Mouse (Mus musculus) limb, embryonic 15.5 days (tissue): ENCODE measurements around the gene Fbxo34. TPM values are rescaled to one million over a fixed set of nuclear protein-coding genes. Genes with fewer than 3 reads are reported as not detected.

Source experiments
- ATAC-seq: fragments of 200-750 bp; cut with Nextera tagmentation; 2 replicates; pipeline ENCODE4 v1.8.0; 2017; ENCODE audit warnings: low read depth, moderate TSS enrichment; ENCODE audit not compliant: insufficient number of reproducible peaks, low FRiP score, low TSS enrichment
- H3K27ac ChIP-seq: fragments of 300-500 bp; sonication (generic); 2 replicates; pipeline ENCODE4 v1.5.1; 2015; ENCODE audit warnings: moderate library complexity, mild to moderate bottlenecking, inconsistent platforms
- H3K27me3 ChIP-seq: fragments of 300-500 bp; sonication (generic); 2 replicates; pipeline ENCODE4 v1.6.1; 2015; ENCODE audit warnings: inconsistent platforms
- H3K36me3 ChIP-seq: fragments of 300-500 bp; sonication (generic); 2 replicates; pipeline ENCODE4 v1.6.1; 2015; ENCODE audit warnings: inconsistent platforms
- H3K4me1 ChIP-seq: fragments of 300-500 bp; sonication (generic); 2 replicates; pipeline ENCODE4 v1.6.1; 2015; ENCODE audit warnings: inconsistent platforms
- H3K4me2 ChIP-seq: fragments of 300-500 bp; sonication (generic); 2 replicates; pipeline ENCODE4 v1.6.1; 2015; ENCODE audit warnings: mild to moderate bottlenecking, inconsistent platforms
- H3K4me3 ChIP-seq: fragments of 300-500 bp; sonication (generic); 2 replicates; pipeline ENCODE4 v1.5.1; 2015; ENCODE audit warnings: mild to moderate bottlenecking, inconsistent platforms
- H3K9ac ChIP-seq: fragments of 300-500 bp; sonication (generic); 2 replicates; pipeline ENCODE4 v1.6.1; 2015; ENCODE audit warnings: inconsistent platforms
- H3K9me3 ChIP-seq: fragments of 300-500 bp; sonication (generic); 2 replicates; pipeline ENCODE4 v1.6.1; 2016; ENCODE audit warnings: inconsistent platforms
- WGBS: fragments of 180-500 bp; shearing (Covaris S2); methylation state at CpG from one replicate; pipeline ENCODE4 v1.1.7; 2015; 5-methylcytosine and 5-hydroxymethylcytosine counted together
- polyA plus RNA-seq: library from polyadenylated mRNA; unstranded; fragments of >200 nt; fragmentation: Nextera tagmentation; extraction: Ambion mirVana; gene quantifications from 2 replicates; pipeline ENCODE4 v1.2.1, GENCODE M21; 2015

Fbxo34 gene
- polyA plus RNA-seq, 1 experiment from 2014 or later, result 24.2 TPM

GRCm38 (mm10) chr14:47498632-47499031 is 48.4 kb downstream of the Fbxo34 start:
- H3K27me3 ChIP-seq, result no peaks in the 10 kb centered on the region
- H3K4me3 ChIP-seq, result no peak overlapping the region
- no peak overlapping the region for H3K4me2 ChIP-seq
- H3K4me1 ChIP-seq, result no peaks in the 10 kb centered on the region
- ATAC-seq, result no peak
- no peak overlapping the region for H3K27ac ChIP-seq
- no peak overlapping the region for H3K9ac ChIP-seq
- 71% methylated on average over 5 of the region's 5 CpGs for WGBS
- H3K9me3 ChIP-seq, result no peaks in the 10 kb centered on the region
- H3K36me3 ChIP-seq, result 0 out of 2 replicates have a peak, but pooled peaks cover 5% of the 10 kb centered on the region

DNA sequence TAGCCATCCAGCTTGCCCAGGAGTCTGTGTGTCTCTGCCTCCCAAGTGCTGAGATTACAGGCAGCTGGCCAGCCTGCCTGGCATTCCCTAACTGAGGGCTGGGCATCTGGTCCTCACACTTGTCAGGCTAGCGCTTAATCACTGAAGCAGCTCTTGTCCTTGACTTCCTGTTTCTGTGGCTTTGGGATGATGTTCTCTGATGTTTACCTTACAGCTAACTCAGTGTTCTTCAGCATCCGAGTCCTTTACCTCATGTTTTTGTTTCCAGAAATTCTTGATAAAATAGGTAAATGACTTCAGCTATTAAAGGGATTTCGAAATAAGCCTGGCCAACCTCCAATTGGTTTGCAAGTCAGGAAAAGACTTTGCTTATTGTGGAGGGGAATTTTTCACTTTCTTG is 53.8 kb downstream of the Fbxo34 start:
- H3K4me3 ChIP-seq, result no peak overlapping the region
- no peak overlapping the region for H3K27ac ChIP-seq
- ATAC-seq, result no peak
- H3K4me2 ChIP-seq, result no peak overlapping the region
- H3K27me3 ChIP-seq, result no peaks in the 10 kb centered on the region
- H3K9ac ChIP-seq, result no peak overlapping the region
- H3K4me1 ChIP-seq, result no peaks in the 10 kb centered on the region
- H3K36me3 ChIP-seq, result peaks cover 17% of the 10 kb centered on the region
- WGBS, result 90% methylated on average over 3 of the region's 3 CpGs
- H3K9me3 ChIP-seq, result no peaks in the 10 kb centered on the region

DNA sequence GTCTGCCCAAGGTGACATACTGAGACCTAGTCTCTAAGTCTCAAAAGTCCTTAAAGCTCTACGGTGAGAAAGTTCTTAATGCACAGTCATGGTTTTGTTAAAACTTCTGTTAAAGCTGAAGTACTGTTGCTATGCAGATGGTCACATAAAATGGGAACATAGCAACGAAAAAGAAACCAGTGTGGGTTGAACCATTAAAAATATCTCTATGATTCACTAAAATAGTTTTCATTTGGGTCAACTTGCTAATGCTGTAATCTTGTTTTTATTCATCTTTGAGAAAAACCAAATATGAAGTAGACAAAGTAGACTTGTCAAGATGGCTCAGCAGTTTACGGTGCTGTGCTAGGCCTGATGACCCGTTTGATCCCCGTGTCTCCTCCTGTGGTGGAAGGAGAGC is 56.5 kb downstream of the Fbxo34 start:
- 83% methylated on average over 5 of the region's 5 CpGs for WGBS
- H3K4me2 ChIP-seq, result no peak overlapping the region
- no peak overlapping the region for H3K4me3 ChIP-seq
- peaks cover 3% of the 10 kb centered on the region; the same call in 1 of the 2 replicates for H3K4me1 ChIP-seq
- no peak overlapping the region for H3K27ac ChIP-seq
- no peaks in the 10 kb centered on the region for H3K9me3 ChIP-seq
- H3K36me3 ChIP-seq, result peaks cover 15% of the 10 kb centered on the region
- no peaks in the 10 kb centered on the region for H3K27me3 ChIP-seq
- no peak for ATAC-seq
- no peak overlapping the region for H3K9ac ChIP-seq

GRCm38 (mm10) chr14:47508035-47508434 is 57.8 kb downstream of the Fbxo34 start:
- Histone ChIP-seq H3K4me3 (no peak overlapping the region), H3K4me2 (no peak overlapping the region), H3K27me3 (no peaks in the 10 kb centered on the region), H3K36me3 (peaks cover 13% of the 10 kb centered on the region), H3K4me1 (peaks cover 3% of the 10 kb centered on the region; the same call in 1 of the 2 replicates), H3K9me3 (no peaks in the 10 kb centered on the region), H3K9ac (no peak overlapping the region), H3K27ac (no peak overlapping the region)
- no peak for ATAC-seq

DNA sequence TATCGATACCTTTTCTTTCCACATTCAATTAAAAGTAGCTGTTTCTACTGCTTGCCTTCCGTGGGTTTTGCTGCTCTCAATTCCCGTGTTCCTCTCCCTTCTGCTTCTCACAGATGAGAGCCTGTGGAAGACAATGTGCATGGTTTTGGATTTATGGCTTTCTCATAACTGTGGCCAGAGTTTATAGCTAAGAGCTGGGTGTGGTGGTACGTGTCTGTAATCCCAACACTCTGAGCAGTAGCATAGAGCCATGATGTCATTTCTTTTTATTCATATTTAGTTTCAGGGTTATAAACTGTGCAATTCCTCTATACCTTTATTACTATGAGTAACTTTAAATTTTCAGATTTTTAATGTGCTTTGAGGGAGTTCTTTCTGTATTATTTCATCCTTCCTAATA is 60.0 kb downstream of the Fbxo34 start:
- no peaks in the 10 kb centered on the region for H3K9me3 ChIP-seq
- no peaks in the 10 kb centered on the region for H3K27me3 ChIP-seq
- no peak overlapping the region for H3K4me2 ChIP-seq
- ATAC-seq, result no peak
- WGBS, result 47% methylated on average over 4 of the region's 4 CpGs
- no peak overlapping the region for H3K27ac ChIP-seq
- peaks cover 3% of the 10 kb centered on the region; the same call in 1 of the 2 replicates for H3K4me1 ChIP-seq
- H3K4me3 ChIP-seq, result no peak overlapping the region
- no peak overlapping the region for H3K9ac ChIP-seq
- H3K36me3 ChIP-seq, result peaks cover 7% of the 10 kb centered on the region; the same call in 1 of the 2 replicates

- H3K4me1 ChIP-seq, result peaks cover 3% of the 10 kb centered on the region; the same call in 1 of the 2 replicates
- no peak overlapping the region for H3K9ac ChIP-seq
- H3K36me3 ChIP-seq, result no peaks in the 10 kb centered on the region
- H3K27ac ChIP-seq, result no peak overlapping the region
- ATAC-seq, result no peak
- H3K4me2 ChIP-seq, result no peak overlapping the region
- no peaks in the 10 kb centered on the region for H3K27me3 ChIP-seq
- H3K4me3 ChIP-seq, result no peak overlapping the region
- no peaks in the 10 kb centered on the region for H3K9me3 ChIP-seq
- WGBS, result 95% methylated on average over 3 of the region's 3 CpGs
These were observed 63.4 kb downstream of the Fbxo34 start for GRCm38 (mm10) chr14:47513606-47514005.

DNA sequence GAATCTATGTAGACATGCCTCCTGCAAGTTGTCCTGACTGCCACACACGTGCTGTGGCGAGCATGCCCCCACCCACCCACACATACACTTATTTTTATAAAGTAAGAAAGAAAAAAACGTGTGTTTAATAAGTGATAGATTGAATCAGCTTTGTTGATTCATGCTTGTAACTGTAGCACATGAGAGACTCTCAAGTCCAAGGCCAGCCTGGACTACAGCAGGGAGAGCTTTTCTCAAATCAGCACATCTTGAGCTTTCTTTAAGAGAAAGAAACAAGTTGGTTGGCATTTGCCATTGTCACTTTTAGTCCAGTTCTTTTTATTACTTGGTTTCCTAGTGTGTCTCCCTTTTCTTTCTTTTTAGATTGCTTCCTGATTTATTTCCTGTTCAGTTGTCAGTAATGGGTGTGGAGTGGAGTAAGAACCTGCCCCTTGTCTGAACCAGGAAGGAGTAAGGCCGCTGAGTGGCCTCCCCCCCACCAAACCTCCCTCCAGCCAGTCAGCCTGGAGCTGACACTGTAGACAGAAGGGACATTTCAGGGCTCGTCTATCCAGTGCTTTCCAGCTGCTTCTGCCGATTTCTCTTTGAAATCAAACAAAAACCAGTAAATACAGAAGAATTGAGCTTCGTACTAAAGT is 64.7 kb downstream of the Fbxo34 start:
- Histone ChIP-seq H3K27me3 (no peaks in the 10 kb centered on the region), H3K36me3 (no peaks in the 10 kb centered on the region), H3K4me3 (no peak overlapping the region), H3K9ac (no peak overlapping the region), H3K4me1 (peaks cover 3% of the 10 kb centered on the region; the same call in 1 of the 2 replicates), H3K27ac (no peak overlapping the region), H3K4me2 (no peak overlapping the region), H3K9me3 (no peaks in the 10 kb centered on the region)
- WGBS, result 61% methylated on average over 7 of the region's 7 CpGs
- ATAC-seq, result no peak

DNA sequence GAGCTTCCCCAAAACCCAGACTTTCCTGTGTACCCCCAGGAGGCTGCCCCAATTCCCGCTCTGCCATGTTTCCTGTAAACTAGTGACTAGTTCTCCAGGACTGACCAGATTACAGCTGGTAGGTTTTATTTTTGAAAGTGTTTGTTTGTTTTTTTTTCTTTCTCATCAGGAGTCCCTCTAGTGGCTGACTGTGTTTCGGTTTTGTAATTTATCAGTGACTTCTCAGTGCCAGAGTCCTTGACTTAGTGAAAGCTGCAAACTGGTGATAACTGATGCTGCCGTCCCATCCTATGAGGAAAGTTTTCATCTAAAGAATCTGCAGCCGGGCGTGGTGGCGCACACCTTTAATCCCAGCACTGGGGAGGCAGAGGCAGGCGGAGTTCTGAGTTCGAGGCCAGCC is 65.4 kb downstream of the Fbxo34 start:
- Histone ChIP-seq H3K9ac (no peak overlapping the region), H3K4me1 (peaks cover 3% of the 10 kb centered on the region; the same call in 1 of the 2 replicates), H3K36me3 (no peaks in the 10 kb centered on the region), H3K27me3 (no peaks in the 10 kb centered on the region), H3K27ac (no peak overlapping the region), H3K4me3 (no peak overlapping the region), H3K4me2 (no peak overlapping the region), H3K9me3 (no peaks in the 10 kb centered on the region)
- no peak for ATAC-seq
- 89% methylated on average over 8 of the region's 8 CpGs for WGBS

DNA sequence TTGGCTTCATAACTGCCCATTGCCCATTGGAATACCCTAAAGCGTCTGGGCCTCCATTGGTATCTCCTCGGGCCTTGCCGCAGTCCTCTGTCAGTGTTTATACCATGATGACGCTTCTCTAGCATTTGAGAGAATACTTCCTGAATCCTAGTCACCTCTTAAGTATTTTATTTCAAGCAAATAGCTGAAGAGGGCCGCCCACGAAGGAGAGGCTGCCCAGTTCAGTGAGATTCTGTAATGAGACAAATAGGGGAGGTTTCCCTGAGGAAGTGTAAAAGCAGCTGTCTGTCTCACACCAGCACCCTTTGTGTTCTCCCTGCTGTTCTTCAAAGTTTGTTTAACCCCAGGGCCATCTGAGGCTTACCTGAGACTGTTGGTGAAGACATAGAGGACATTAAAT is 66.5 kb downstream of the Fbxo34 start:
- Histone ChIP-seq H3K9ac (no peak overlapping the region), H3K27me3 (no peaks in the 10 kb centered on the region), H3K4me1 (no peaks in the 10 kb centered on the region), H3K9me3 (no peaks in the 10 kb centered on the region), H3K27ac (no peak overlapping the region), H3K4me2 (no peak overlapping the region), H3K36me3 (no peaks in the 10 kb centered on the region), H3K4me3 (no peak overlapping the region)
- WGBS, result 76% methylated on average over 6 of the region's 6 CpGs
- ATAC-seq, result no peak

GRCm38 (mm10) chr14:47518619-47519018 is 68.4 kb downstream of the Fbxo34 start:
- no peak for ATAC-seq
- H3K4me3 ChIP-seq, result no peak overlapping the region
- 76% methylated on average over 6 of the region's 6 CpGs for WGBS

GRCm38 (mm10) chr14:47520751-47521449 is 70.7 kb downstream of the Fbxo34 start:
- WGBS, result 74% methylated on average over 13 of the region's 13 CpGs
- Histone ChIP-seq H3K4me2 (no peak overlapping the region), H3K9me3 (no peaks in the 10 kb centered on the region), H3K4me1 (no peaks in the 10 kb centered on the region), H3K9ac (no peak overlapping the region), H3K36me3 (no peaks in the 10 kb centered on the region), H3K27me3 (no peaks in the 10 kb centered on the region), H3K4me3 (no peak overlapping the region), H3K27ac (no peak overlapping the region)
- no peak for ATAC-seq

More at GRCm38 (mm10) chr14:47518619-47519018, 68.4 kb downstream of the Fbxo34 start:
- Histone ChIP-seq H3K4me2 (no peak overlapping the region), H3K4me1 (no peaks in the 10 kb centered on the region), H3K27ac (no peak overlapping the region), H3K27me3 (no peaks in the 10 kb centered on the region), H3K9ac (no peak overlapping the region), H3K9me3 (no peaks in the 10 kb centered on the region), H3K36me3 (no peaks in the 10 kb centered on the region)

DNA sequence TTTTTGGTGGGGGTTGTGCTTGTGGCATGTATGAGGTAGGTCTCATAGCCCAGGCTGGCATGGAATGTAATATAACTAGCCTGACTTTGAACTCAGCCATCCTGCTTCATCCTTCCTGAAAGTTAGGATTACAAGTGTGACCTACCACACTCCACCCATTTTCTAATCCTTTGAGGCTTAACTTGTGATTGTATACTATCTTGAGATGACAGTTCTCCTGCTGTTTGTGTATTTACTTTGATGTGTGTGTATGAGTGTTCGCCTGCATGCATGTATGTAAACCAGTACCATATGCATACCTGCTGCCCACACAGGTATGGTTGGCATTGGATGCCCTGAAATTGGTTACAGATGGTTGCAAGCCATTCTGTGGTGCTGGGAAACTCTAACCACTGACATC is 71.4 kb downstream of the Fbxo34 start:
- Histone ChIP-seq H3K4me3 (no peak overlapping the region), H3K9me3 (no peaks in the 10 kb centered on the region), H3K4me1 (no peaks in the 10 kb centered on the region), H3K27me3 (no peaks in the 10 kb centered on the region), H3K27ac (no peak overlapping the region), H3K36me3 (0 out of 2 replicates have a peak, but pooled peaks cover under 1% of the 10 kb centered on the region), H3K4me2 (no peak overlapping the region), H3K9ac (no peak overlapping the region)
- WGBS, result 88% methylated on average over 1 of the region's 1 CpGs
- ATAC-seq, result no peak
